Mouse (Mus musculus): ENCODE results near the gene Apoc3. TPM values are rescaled to one million over a fixed set of nuclear protein-coding genes. Genes with fewer than 3 reads are reported as not detected.

Gene Apoc3
- total RNA-seq, 2 experiments from 2014 or later: 1.2 to 2.1 TPM

- Histone ChIP-seq H3K27ac (no peak overlapping the region), H3K4me3 (no peak overlapping the region)
- intact Hi-C loops (cut with DNase I): no loop called here
- no peak for TF ChIP-seq CTCF (IDR thresholded peaks at IDR 0.05)
- no peak for DNase-seq (ENCODE audit: extremely low spot score in 1 of 2, low spot score in 2 of 2)
These were observed 21.2 kb downstream of the Apoc3 start for GRCm38 (mm10) chr9:46214276-46214675.

DNA sequence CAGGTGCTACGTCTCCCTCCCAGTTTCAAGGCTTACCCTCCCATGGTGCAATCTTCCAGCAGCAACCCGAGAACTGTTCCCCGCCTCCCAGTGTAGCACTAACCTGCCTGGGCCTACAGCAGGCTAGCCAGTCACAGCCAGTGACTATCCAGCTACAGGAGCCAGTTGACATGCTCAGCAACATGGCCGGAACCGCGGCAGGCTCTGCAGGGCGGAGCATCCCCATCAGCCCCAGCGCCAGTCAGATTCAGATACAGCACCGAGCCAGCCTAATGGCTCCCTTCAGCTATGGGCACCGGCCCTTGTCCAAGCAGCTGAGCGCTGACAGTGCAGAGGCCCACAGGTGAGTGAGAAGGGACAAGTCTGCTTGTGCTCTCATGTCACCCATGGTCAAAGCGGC lies 25.0 kb downstream of the Apoc3 start:
- Histone ChIP-seq H3K27ac (no peak overlapping the region), H3K4me3 (no peak overlapping the region)
- TF ChIP-seq CTCF (IDR thresholded peaks at IDR 0.05): no peak
- no peak for DNase-seq (ENCODE audit: extremely low spot score in 1 of 2, low spot score in 2 of 2)
- intact Hi-C loops (cut with DNase I): no loop called here

DNA sequence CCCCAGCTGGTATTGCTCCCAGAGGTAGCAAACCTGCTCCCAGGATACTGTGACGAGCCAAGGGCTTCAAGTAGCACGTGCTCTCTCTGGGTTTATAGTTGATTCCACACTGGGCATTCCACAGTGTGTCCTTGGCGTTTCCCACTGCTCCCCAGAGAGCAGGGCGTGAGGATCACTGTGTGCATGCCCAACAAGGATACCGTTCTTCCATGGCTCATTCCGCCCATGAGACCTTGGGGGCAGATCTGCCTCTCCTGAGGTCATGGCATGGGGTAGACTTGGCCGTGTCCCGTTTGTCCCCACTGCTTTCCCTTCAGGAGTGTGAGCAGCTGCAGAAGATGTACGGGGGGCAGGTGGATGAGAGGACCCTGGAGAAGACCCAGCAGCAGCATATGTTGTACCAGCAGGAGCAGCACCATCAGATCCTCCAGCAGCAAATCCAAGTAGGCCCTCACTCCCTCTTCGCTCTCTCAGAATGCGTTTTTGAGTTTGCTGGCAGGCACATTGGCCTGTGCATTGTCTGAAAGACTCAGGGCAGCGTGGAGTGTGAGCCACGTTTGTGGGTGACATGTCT lies 26.9 kb downstream of the Apoc3 start:
- no peak for DNase-seq (ENCODE audit: extremely low spot score in 1 of 2, low spot score in 2 of 2)
- intact Hi-C loops (cut with DNase I): no loop called here

DNA sequence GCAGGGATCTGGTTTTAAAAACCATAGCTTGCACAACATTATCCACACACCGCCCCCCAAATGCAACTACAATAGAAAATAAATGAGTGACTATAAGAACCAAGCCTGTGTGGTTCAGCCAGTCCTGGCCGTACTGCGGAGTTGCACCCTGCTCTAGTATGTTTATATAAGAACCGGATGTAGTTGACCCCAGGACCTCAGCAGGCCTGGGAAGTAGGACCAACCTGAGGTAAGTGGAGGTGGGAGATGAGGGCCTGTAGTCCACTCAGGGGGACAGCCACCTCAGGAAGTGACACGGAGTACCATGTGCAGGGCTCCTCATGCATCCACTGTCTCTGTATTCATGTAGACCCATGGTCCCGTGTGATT lies 28.0 kb downstream of the Apoc3 start:
- H3K4me3 ChIP-seq: no peak overlapping the region
- no peak overlapping the region for H3K27ac ChIP-seq
- no peak for TF ChIP-seq CTCF (IDR thresholded peaks at IDR 0.05)
- intact Hi-C loops (cut with DNase I): no loop called here
- no peak for DNase-seq (ENCODE audit: extremely low spot score in 1 of 2, low spot score in 2 of 2)

More for the DNA sequence above, 26.9 kb downstream of the Apoc3 start:
- Histone ChIP-seq H3K4me3 (no peak overlapping the region), H3K27ac (no peak overlapping the region)
- no peak for TF ChIP-seq CTCF (IDR thresholded peaks at IDR 0.05)

- intact Hi-C loops (cut with DNase I): no loop called here
- H3K27ac ChIP-seq: no peak overlapping the region
- no peak overlapping the region for H3K4me3 ChIP-seq
- DNase-seq (ENCODE audit: extremely low spot score in 1 of 2, low spot score in 2 of 2): no peak
- TF ChIP-seq CTCF (IDR thresholded peaks at IDR 0.05): no peak
These were observed 28.5 kb downstream of the Apoc3 start for GRCm38 (mm10) chr9:46206834-46207500.

DNA sequence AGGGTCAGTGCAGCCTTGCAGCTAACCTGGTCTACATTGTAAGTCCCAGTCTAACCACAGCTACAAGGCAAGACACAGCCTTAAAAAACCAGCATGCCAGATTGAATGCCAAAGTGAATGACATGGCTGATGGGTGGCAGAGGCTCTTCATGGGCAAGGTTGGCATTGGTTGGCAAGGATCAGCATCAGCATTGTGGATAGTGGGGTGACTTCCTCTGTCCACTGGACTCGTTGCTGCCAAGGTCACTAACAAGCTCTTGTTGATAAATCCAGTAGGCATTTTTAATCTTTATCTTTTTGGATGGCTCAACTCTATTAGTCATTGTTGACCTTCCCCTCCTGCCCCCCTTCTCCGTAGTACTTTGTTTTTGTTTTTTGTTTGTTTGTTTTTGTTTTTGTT lies 35.8 kb downstream of the Apoc3 start:
- intact Hi-C loops (cut with DNase I): loop anchor here (5.0 kb wide), 1 partner anchor 48 kb away; no protein-coding TSS in a partner anchor
- Histone ChIP-seq H3K4me3 (no peak overlapping the region), H3K27ac (no peak overlapping the region)
- DNase-seq (ENCODE audit: extremely low spot score in 1 of 2, low spot score in 2 of 2): no peak
- no peak for TF ChIP-seq CTCF (IDR thresholded peaks at IDR 0.05)

GRCm38 (mm10) chr9:46198936-46199335 lies 36.5 kb downstream of the Apoc3 start:
- no peak for TF ChIP-seq CTCF (IDR thresholded peaks at IDR 0.05)
- intact Hi-C loops (cut with DNase I): no loop called here
- Histone ChIP-seq H3K27ac (no peak overlapping the region), H3K4me3 (no peak overlapping the region)
- DNase-seq (ENCODE audit: extremely low spot score in 1 of 2, low spot score in 2 of 2): no peak

GRCm38 (mm10) chr9:46198461-46198860 lies 37.0 kb downstream of the Apoc3 start:
- DNase-seq (ENCODE audit: extremely low spot score in 1 of 2, low spot score in 2 of 2): peak; percentile 36 to 45

DNA sequence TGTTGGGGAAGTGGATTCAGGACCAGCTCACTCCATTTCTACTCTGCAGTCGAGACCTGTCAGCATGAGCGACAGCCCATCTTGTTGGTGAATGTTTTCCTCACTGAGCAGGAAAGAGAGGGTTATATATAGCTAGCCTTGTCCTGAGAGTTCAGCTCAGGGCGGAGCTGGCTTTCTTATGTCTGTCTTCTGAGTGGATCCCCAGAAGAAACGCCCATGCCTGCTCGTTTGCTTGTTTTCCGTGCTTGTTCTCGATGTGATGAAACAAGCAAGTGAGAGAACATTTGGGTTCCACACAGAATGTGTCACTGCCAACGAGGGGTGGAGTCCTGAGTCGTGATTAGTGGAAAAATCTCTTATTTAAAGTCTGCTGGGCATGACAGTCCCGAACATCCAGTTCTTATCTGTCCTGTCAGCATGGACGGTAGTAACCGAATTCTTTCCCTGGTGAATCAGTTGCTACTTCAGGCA lies 38.7 kb downstream of the Apoc3 start:
- no peak for TF ChIP-seq CTCF (IDR thresholded peaks at IDR 0.05)
- no peak for DNase-seq (ENCODE audit: extremely low spot score in 1 of 2, low spot score in 2 of 2)
- H3K4me3 ChIP-seq: no peak overlapping the region
- intact Hi-C loops (cut with DNase I): no loop called here
- no peak overlapping the region for H3K27ac ChIP-seq

More at GRCm38 (mm10) chr9:46198461-46198860, 37.0 kb downstream of the Apoc3 start:
- no peak for TF ChIP-seq CTCF (IDR thresholded peaks at IDR 0.05)
- Histone ChIP-seq H3K4me3 (no peak overlapping the region), H3K27ac (no peak overlapping the region)
- intact Hi-C loops (cut with DNase I): no loop called here

- H3K4me3 ChIP-seq: no peak overlapping the region
- no peak for TF ChIP-seq CTCF (IDR thresholded peaks at IDR 0.05)
- H3K27ac ChIP-seq: no peak overlapping the region
- intact Hi-C loops (cut with DNase I): loop anchor here (5.0 kb wide), 1 partner anchor 113 kb away; no protein-coding TSS in a partner anchor
- DNase-seq (ENCODE audit: extremely low spot score in 1 of 2, low spot score in 2 of 2): no peak
These were observed 40.6 kb downstream of the Apoc3 start for GRCm38 (mm10) chr9:46194809-46195208.

GRCm38 (mm10) chr9:46192642-46193041 lies 42.8 kb downstream of the Apoc3 start:
- intact Hi-C loops (cut with DNase I): loop anchor here (5.0 kb wide), 1 partner anchor 110 kb away; no protein-coding TSS in a partner anchor
- Histone ChIP-seq H3K4me3 (no peak overlapping the region), H3K27ac (no peak overlapping the region)
- TF ChIP-seq CTCF (IDR thresholded peaks at IDR 0.05): no peak
- DNase-seq (ENCODE audit: extremely low spot score in 1 of 2, low spot score in 2 of 2): no peak

DNA sequence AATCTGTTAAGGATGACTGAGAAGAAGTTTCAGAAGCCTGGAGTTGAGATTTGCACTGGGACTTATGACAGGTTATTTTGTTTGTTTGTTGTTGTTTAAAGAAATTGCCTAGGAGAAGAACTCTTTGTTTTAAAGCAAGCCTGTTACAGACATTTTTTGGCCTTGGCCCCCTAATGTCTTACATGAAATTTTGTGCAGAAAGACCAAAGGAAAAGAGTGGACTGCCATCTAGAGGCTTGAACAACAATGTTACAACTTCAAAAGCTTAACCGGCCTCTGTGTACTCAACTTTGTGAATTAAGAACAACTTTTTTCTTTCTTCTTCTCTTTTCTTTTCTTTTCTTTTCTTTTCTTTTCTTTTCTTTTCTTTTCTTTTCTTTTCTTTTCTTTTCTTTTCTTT lies 43.8 kb downstream of the Apoc3 start:
- DNase-seq (ENCODE audit: extremely low spot score in 1 of 2, low spot score in 2 of 2): no peak
- TF ChIP-seq CTCF (IDR thresholded peaks at IDR 0.05): peak; percentile 70
- Histone ChIP-seq H3K4me3 (no peak overlapping the region), H3K27ac (no peak overlapping the region)
- intact Hi-C loops (cut with DNase I): loop anchor here (1.0 to 5.0 kb wide), 2 partner anchors 109 to 187 kb away; no protein-coding TSS in a partner anchor
